Mouse (Mus musculus) megakaryocyte, adult 5-6 weeks (primary cell): ENCODE results near the gene Gm47959. TPM values are rescaled to one million over a fixed set of nuclear protein-coding genes. Genes with fewer than 3 reads are reported as not detected.
"Not testable (repeated sequence)": the region's sequence is repeated elsewhere in the genome, so short reads cannot be mapped to it uniquely, and the experiment has no call there.

ENCODE experiments used
- ATAC-seq: 2 replicates; pipeline ENCODE4 v1.8.0; 2016; ENCODE audit warnings: mild to moderate bottlenecking, inconsistent platforms; ENCODE audit not compliant: poor library complexity, severe bottlenecking
- total RNA-seq, 2 experiments: library from RNA; stranded (forward) in 1 of 2; stranded (reverse) in 1 of 2; fragments of 153-499, 151-499 nt in 1 of 2; fragments of 221-1000, 200-1000 nt in 1 of 2; gene quantifications; 2 replicates each; pipeline versions ENCODE4 v1.2.3 to v1.2.4; 2015 to 2017

Gm47959 gene
- not detected in 2 replicates for total RNA-seq (2015)
- not detected in 2 replicates for total RNA-seq (2017)

- ATAC-seq = not testable (repeated sequence)
These were observed at the start of gene Gm47959 for GRCm38 (mm10) chr1:83000306-83000705. Gm47959 (plus strand) TSS chr1:83000548.

DNA sequence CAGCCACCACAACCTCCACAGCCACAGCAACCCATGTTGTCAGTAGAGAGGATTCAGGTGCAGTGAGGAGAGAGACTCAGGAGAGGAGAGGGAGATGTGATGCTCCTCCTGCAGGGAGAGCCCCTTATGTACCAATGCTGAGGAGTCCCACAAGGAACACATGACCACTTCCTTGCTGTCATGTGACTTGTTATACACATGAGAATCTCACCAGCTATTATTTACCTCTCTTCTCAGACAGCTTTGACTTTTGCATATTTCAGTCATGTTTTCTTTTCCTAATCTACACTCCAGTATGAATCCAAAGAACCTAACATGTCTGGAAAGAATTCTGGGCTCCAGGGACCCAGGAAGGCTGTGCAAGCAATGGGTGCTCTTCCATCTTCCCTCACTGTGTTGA lies 44.4 kb upstream of the Gm47959 start, which contains the start of gene Gm7544:
Gene Gm7544 (minus strand): TSS at position 101 of the 400 bp plus-strand sequence.
- not testable (repeated sequence) for ATAC-seq

- no peak for ATAC-seq
These were observed 40.4 kb upstream of the Gm47959 start, which contains the start of gene Gm47955 for GRCm38 (mm10) chr1:82959870-82960385. Gm47955 (plus strand) TSS chr1:82960286.

DNA sequence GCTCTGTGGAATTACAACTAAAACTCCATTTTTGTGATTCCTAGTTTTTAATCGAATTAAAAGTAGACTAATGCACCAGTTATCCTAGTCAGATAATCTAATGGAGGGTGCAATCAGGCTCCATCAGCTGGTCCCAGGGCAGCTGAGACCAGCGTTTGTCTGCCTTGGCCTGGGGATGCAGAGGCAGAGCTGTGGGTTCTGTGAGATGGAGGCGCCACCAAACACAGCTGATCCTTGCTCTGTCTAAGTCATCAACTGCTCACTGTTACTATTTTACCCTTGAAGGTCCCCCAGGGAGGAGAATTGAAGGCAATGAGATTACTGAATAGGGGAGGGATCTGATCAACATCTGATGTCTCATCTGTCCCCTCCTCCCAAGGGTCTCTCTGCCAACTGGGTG lies 33.9 kb upstream of the Gm47959 start:
- no peak for ATAC-seq

DNA sequence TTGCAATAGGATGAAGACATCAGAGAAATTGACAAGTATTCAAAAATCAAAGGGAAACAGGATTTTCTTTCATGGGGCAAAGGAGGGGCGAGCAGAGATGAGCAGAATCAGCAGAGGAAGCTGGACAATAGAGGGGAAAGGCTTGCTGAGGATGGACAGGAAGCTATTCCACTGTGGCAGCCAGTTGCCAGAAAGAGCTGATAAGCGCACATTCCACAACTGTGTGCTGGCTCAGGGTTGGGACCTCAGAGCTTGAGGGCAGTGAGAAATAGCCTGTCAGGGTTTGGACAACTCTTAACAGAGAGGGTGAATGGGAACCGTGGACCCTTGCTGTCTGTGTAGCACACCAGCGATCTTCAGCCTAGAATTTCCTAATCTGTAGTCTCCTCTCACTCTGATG lies 28.3 kb upstream of the Gm47959 start:
- ATAC-seq = no peak

DNA sequence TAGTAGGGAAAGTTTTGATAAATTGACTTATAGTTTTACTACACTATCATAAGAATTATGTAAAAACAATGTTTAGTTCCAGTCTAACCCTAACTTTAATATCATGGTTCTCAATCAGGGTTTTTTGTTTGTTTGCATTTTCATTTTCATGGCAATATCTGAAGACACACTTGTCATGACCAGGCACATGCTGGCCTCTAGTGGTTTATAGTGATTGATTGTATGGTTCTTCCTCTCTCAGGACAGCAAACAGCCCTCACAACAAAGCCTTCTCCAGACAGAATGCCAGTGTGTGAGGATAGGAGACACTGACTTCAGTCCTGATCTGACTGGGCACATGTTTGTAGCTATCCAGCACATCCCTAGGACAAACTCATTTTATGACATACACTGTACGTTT lies 27.1 kb upstream of the Gm47959 start:
- no peak for ATAC-seq

GRCm38 (mm10) chr1:82973901-82974300 lies 26.4 kb upstream of the Gm47959 start:
- ATAC-seq = no peak

- ATAC-seq = no peak
These were observed 26.0 kb upstream of the Gm47959 start for GRCm38 (mm10) chr1:82974342-82974741.

DNA sequence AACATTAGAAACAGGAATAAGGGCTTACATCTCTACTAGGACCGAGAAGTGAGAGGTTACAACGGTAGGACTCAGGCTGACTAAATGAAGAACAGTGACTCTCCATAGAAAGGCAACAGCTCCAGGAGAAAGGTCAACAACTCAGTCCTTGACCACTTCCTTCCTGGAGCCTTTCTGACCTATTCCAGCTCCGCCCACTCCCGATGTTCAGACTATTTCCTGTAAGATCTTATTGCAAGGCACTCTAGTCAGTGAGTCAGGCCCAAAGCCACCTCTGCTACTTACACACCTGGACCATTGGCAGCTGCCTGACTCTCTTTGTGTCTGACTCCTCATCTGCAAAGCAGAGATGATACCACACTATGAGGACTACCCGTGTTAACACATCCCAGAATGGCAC lies 24.6 kb upstream of the Gm47959 start:
- ATAC-seq = no peak

DNA sequence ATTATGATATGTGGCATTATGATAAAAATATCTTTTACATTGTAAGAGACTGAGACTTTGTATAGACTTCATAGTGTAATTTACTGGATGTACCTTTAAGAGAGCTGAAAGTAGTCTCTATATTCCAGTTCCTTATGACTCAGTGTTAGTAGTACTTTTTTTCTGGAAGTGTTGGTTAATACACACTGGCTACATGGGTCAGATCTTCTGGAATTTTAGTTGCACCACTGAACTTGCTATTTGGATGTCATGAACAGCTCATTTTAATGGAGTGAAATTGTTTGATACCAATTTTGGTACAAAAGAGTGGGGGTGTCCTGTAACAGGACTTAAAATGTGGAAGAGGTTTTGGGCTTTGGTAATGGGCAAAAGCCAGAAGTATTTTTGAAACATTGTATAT lies 22.5 kb upstream of the Gm47959 start:
- no peak for ATAC-seq

DNA sequence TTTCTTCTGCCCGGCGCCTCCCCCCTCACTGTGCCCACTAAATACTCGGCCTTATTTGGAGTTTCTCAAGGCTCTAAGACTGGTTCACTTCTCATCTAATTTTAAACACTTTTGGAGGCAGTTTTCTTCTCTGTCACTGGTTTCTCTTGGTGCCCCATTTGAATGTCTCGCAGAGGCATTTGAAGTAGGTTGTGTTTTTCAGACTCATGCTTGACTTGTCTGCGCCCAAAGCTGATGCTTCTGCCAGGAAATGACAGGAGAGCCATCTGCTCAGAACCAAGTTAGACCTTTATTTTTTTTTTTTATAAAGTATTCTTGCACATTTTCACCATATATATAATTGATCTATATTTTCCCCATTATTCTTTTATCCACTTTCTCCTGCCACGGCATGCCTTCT lies 13.6 kb upstream of the Gm47959 start:
- ATAC-seq = no peak

DNA sequence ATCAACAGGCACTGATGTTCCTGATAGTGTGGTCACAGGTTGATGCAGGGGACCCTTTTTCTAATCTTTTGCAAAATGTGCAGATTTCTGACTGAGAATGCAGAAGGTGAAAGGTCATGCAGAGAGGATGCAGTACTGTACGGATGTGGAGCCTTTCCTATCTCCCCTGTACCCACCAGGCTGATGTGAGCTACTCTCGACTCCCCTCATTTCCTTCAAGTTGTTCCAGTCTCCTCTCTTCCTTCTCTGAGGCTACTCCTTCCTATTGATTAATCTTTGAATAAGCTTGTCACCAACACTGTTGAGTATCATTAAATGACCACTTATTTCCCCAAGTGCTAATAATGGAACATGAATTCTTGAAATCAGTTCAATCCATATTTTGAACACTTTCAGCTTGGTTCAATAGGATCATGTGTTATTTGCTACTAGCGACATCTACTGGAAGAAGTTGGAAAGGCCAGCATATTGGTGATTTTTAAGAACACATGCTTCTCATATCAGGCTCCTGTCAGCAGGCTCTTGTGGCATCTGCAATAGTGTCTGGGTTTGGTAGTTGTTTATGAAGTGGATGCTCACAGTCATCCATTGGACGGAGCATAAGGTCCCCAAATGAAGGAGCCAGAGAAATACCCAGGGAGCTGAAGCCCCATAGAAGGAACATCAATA lies 12.7 kb upstream of the Gm47959 start:
- ATAC-seq = no peak; the same call in 1 of the 2 replicates

DNA sequence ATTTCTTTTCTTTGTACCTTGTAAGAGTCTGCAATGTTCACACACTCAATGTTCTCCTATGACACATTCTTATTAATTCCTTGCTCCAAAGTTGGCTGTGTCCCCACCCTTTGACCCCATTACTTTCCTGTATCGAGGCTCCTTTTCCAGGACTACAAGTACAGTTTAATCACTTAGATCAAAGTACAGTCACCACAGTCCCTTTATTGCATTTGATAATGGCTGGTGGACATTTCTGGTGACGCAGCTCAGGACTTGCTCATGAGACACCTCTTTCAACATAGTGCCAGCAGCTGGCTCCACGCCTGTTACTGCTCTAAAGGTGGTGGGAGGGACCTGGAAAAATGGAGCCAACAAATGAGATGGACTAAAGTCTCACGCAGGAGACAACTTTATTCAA lies 9.3 kb upstream of the Gm47959 start:
- no peak for ATAC-seq

- no peak for ATAC-seq
These were observed 8.8 kb upstream of the Gm47959 start for GRCm38 (mm10) chr1:82991596-82991995.

GRCm38 (mm10) chr1:82992093-82992492 lies 8.3 kb upstream of the Gm47959 start:
- ATAC-seq = no peak

DNA sequence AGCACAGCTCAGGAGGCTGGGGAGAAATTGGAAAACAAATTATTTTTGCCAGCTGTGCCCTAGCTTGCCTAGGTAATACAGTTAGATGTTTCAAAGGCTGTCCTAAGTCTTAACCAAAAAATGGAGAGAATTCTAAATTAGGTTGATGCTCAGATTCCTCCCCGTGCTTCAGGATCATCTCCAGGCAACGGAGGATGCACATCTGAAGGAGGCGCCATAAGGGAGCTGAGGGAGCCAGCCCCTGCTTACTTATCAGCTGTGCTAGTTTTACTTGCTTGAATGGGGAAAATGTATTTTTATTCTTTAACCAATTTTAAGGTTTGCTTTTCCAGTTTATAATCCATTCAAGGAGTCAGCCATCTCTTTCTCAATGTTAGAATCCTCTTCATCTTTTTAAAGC lies 6.4 kb upstream of the Gm47959 start:
- no peak for ATAC-seq

DNA sequence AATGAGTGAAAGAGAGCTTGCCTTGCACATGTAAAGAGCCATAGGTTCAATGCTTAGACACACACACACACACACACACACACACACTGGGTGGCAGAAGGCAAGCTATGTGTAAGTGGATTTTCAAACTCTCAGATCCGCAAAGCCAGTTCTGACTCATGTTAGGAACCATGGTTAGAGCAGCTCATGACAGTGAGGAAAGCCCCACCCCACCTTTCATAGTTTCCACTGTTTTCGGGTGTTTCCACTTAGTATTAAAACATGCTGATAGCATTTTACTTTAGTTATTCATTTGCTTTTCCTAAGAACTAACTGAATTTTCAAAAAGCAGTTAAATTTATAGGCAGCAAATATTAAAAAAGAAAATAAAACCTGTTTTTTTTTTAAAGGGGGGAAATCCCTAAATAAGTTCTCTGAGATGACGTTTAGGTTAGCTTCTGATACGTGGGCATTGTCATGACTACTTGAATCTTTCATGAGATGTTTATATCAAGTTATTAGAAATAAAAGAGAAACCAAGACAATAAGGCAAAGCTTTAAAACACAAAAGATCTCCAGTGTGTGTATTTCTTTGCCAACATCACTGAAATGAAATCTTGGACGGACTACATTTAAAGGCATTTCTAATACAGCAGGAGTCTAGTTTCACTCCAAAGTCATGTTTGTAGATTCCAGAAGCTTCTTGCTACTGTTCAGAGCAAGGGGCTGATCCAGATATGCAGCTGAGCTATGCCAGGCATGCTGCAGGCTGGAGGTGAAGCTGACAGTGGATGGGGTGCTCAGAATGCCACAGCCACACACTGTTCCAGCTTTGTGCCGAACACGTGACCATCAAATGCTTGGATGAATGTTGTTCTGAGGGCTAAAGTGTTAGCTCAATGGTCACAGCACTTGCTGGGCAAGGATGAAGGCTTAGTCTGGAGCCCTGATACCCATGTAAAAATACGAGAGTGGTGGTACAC lies 6.2 kb downstream of the Gm47959 start:
- ATAC-seq = no peak

DNA sequence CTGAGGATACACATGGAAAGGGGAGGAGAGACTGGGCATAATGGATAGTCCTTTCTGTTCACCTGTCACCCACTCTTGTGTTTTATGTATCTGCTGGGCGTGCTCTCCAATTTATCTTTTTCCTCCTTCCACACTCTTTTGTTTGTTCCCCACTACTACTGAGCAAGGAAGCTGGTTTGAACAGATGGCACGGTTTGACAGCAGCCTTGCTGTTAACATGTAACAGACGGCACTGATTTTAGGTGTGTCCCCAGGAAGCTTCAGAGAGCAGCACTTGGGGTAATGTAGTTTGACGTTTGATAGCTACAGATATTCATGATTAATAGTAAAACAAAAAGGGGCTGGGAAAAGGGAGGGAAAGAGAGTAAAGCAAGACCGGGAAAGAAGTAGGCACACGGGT lies 7.1 kb downstream of the Gm47959 start:
- no peak for ATAC-seq

GRCm38 (mm10) chr1:83014477-83014876 lies 14.1 kb downstream of the Gm47959 start:
- no peak for ATAC-seq

DNA sequence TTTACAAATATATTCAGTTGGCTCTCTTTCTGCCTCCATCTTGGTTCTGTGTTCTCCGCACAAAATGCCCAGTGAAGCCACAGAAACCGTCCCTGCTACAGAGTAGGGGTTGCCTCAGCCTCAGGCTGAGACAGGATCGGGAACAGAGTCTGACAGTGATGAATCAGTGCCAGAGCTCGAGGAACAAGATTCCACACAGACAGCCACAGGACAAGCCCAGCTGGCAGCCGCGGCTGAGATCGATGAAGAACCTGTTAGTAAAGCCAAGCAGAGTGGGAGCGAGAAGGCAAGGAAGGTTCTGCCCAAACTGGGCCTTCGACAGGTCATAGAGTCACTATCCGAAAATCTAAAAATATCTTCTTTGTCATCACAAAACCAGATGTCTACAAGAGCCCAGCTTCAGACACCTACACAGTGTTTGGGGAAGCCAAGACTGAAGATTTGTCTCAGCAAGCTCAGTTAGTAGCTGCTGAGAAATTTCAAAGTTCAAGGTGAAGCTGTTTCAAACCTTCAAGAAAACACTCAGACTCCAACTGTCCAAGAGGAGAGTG lies 15.1 kb downstream of the Gm47959 start:
- no peak for ATAC-seq

DNA sequence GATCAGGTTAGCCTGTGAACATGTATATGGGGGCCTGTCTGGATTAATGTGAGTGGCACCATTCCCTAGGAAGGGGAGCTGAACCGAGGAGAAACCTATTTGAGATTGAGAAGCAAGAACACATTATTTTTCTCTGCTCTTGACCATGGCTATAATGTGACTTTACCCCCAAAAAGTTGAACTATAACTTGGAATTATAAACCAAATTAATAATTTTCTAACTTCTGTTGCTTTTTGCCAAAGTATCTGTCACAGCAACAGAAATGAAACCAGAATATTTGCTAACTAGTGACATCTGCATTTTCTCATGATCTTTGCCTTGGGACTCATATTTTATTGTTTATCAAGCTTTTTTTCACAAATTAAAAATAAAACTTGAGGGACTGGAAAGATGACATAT lies 16.2 kb downstream of the Gm47959 start:
- ATAC-seq = no peak
